16 mouse cellular contexts compared by ENCODE assay signal in genomic region chr15:92555716-92556115, GRCm38 (mm10).
"Had no signal": no experiment of that assay in that cellular context is flagged by ENCODE, and none has a peak within 500 bp of the region (broad histone marks: within the 10 kb centered on the region; RNA-seq: fewer than 3 reads in every experiment).

No protein-coding gene starts in this region.

- H3K36me3 ChIP-seq: neural tube, embryonic 13.5 days; neural tube, embryonic 15.5 days; stomach, embryonic 15.5 days had no signal

- H3K4me3 ChIP-seq: neural tube, embryonic 13.5 days; neural tube, embryonic 15.5 days; stomach, embryonic 15.5 days had no signal

- H3K4me1 ChIP-seq: neural tube, embryonic 13.5 days; neural tube, embryonic 15.5 days; stomach, embryonic 15.5 days had no signal

- H3K4me2 ChIP-seq: neural tube, embryonic 13.5 days; neural tube, embryonic 15.5 days; stomach, embryonic 15.5 days had no signal

- H3K9ac ChIP-seq: neural tube, embryonic 13.5 days; neural tube, embryonic 15.5 days; stomach, embryonic 15.5 days had no signal

- H3K9me3 ChIP-seq: neural tube, embryonic 13.5 days; neural tube, embryonic 15.5 days; stomach, embryonic 15.5 days had no signal

- DNase-seq: retina, postnatal 1 day; right cerebral cortex, adult 18-20 months; right cerebral cortex, postnatal 14 days; right cerebral cortex, postnatal 25 days; right cerebral cortex, postnatal 4 days; spleen, adult 18-20 months; thymus, adult 18-20 months; thymus, adult 2 months; thymus, postnatal 14 days; thymus, postnatal 25 days; thymus, postnatal 36 days; thymus, postnatal 4 days had no signal

- H3K27me3 ChIP-seq: neural tube, embryonic 13.5 days; neural tube, embryonic 15.5 days; stomach, embryonic 15.5 days had no signal

- H3K27ac ChIP-seq: neural tube, embryonic 13.5 days; neural tube, embryonic 15.5 days; stomach, embryonic 15.5 days; stomach, postnatal 0 days had no signal
